Mouse (Mus musculus) kidney, postnatal 25 days (tissue): ENCODE data around the gene Plcd4.
"Not testable (repeated sequence)": the region's sequence is repeated elsewhere in the genome, so short reads cannot be mapped to it uniquely, and the experiment has no call there.

Experiments used
- DNase-seq, 2 experiments: peaks; one replicate each; pipeline ENCODE4 v3.0.0; 2021; ENCODE audit warnings: mixed read lengths in 2 of 2

Plcd4 gene

GRCm38 (mm10) chr1:74542451-74542961, at the start of gene Plcd4:
Plcd4 (plus strand) TSS chr1:74542888.
- DNase-seq: peak; percentile 20 to 66

- DNase-seq: no peak
These were observed 41.6 kb upstream of the Plcd4 start for GRCm38 (mm10) chr1:74501106-74501505.

GRCm38 (mm10) chr1:74505393-74505720, 37.3 kb upstream of the Plcd4 start:
- DNase-seq: no peak

DNA sequence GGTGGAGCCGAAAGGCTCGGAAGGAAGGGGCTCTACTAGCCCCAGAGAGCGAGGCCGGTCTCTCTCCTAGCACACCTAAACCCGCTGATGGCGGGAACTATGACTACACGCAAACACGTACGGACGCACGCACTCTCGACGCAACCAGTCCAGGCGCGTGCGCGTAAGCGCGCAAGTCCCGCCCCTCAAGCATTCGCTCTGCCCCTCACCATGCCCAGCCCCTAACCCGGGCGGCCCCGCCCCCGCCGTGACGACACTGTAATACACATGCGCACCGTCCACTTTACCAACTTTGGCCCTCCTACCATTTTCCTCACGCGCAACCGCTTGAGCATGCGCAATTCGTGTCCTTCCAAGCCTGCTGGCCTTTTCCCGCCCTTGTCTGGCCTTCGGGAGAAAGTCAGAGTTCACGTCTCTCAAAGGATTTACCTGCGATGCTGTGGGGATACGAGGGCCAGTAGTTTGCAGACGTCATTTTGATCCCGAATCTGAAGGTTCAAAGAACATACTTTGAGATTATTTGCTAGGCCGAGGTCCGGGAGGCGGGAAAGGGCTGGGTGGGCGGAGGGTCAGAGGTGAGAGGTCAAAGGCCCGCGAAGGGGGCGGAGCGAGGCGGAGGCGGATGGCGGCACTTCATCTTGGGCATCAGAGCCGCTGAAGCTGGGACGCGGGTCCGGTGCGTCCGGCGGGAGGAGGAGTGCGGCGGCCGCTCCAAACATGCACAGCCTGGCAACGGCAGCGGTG, 36.8 kb upstream of the Plcd4 start, which contains the start of gene Cnot9:
Gene Cnot9 (plus strand): TSS at position 338 of the 744 bp plus-strand sequence.
- DNase-seq: peak; percentile 100

DNA sequence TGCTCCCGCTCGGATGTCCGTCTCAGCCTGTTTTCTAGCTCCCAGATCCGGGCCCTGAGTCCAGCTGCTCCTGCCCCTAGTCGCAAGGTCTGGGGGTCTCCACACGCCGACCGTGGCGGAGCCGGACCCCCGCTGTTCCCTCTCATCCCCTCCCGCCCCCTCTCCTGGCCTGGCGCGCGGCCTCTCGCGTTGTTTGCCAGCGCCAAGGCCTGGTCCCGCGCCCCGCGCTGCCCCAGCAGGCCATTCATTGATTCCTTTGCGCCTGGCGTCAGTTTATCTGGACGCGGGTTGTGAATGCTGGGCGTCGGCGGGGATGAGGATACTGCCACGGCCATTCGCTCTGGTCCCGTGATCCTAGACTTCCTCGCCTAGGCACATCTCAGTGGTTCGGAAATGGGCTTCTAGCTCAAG, 36.2 kb upstream of the Plcd4 start:
- peak; percentile 20 to 71 for DNase-seq

GRCm38 (mm10) chr1:74507780-74508179, 34.9 kb upstream of the Plcd4 start:
- no peak for DNase-seq

- no peak for DNase-seq
These were observed 31.4 kb upstream of the Plcd4 start for GRCm38 (mm10) chr1:74511306-74511705.

DNA sequence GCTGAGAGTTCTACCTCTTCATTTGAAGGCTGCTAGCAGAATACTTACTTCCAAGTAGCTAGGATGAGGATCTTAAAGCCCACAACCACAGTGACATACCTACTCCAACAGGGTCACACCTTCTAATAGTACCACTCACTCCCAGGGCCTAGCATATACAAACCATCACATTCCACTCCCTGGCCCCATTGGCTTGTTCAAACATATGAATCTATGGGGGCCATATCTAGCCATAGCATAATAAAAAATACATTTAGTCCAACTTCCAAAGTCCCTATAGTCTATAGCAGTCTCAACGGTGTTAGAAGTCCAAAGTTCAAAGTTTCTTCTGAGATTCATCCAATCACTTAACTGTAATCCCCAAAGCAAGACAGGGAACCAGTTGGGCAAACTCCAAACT, 29.7 kb upstream of the Plcd4 start:
- DNase-seq: not testable (repeated sequence)

- DNase-seq: no peak
These were observed 22.8 kb upstream of the Plcd4 start for GRCm38 (mm10) chr1:74519875-74520274.

DNA sequence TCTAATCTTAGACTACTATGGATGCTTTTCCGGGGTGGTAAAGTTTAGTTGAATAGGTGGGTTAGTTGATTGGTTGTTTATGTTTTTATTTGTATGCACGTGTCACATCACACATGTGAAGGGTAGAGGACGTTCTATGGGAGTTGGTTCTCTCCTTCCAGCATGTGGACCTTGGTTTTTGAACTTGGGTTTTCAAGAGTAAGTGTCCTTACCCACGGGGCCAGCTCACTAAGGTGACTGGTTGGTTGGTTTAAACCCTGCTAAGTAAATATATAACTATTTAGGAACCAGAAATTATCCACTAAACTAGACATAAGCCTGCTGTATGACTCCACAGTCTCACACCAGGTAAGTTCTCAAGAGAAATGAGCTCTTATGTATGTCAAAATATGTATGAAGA, 17.9 kb upstream of the Plcd4 start:
- DNase-seq: peak in 1 of 2 experiments; percentile 51

DNA sequence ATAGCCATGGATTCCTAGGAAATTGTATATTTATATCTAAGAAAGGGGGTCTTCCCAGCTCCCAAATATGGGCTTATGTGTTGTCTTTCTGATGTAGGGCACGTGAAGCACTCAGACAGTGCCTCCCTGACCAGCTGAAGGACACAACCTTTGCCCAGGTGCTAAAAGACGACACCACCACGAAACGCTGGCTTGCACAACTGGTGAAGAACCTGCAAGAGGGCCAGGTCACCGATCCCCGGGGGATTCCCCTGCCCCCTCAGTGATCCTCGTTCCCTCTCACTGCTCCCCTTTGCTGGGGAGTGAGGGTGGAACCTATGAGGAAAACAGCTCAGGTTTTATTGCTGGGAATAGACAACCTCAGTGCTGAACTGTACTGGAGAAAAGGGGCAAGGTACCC, 14.1 kb upstream of the Plcd4 start:
- DNase-seq: peak; percentile 23 to 72

DNA sequence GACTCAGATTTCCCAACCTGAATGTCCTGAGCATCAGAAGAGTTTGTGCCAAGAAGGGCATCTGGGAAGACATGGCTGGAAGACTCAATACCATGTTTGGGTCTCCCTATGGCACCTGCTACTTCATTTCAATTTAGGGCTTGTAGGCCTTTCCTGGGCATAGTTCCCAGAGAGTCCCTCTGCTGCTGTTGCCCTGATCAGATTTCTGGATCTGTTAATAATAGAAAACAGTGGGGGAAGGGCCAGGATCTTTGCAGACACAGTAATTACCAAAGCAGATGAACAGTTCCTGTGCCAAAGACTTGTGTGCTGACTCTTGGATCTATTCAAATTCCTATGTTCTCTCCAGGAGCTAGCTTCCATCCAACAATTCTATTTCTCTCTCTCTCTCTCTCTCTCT, 4.0 kb upstream of the Plcd4 start:
- DNase-seq: no peak

DNA sequence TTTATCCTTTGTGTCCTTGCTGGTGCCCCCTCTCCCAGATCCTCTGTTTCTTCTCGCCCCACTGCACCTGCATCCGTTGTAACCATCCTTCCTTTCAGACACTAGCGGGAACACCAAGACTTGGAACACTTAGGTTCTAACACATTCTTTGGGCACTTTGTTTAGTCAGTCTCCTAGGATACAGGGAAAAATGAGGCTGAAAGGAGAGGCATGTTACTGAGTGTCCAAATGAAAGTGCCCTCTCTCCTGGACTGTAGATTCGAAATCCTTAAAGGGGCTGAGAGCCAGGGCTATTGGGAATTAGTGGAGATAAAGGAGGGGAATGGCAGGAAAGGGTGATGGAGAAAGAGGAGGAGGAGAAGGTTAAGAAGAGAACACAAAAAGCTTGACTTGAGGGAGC, 1.5 kb downstream of the Plcd4 start, which contains the start of gene Usp37:
Gene Usp37 (minus strand): TSS at position 101 of the 400 bp plus-strand sequence.
- no peak for DNase-seq

DNA sequence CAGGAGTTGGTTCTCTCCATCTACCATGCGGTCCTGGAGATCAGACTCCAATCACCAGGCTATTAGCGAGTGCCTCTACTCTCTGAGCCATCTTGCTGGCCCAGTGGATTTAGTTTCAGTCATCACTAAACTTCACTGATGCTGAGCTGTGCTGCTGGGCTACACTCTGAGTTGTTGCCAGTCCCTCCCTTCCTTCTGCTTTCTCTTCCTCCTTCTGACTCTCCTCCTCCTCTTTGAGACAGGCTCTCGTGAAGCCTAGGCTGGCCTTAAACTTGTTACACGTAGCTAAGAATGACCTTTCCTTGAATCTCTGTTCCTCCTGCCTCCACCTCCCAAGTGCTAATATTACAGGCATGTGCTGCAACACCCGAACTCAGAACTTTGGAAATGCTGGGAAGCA, 16.4 kb downstream of the Plcd4 start:
- DNase-seq: no peak

DNA sequence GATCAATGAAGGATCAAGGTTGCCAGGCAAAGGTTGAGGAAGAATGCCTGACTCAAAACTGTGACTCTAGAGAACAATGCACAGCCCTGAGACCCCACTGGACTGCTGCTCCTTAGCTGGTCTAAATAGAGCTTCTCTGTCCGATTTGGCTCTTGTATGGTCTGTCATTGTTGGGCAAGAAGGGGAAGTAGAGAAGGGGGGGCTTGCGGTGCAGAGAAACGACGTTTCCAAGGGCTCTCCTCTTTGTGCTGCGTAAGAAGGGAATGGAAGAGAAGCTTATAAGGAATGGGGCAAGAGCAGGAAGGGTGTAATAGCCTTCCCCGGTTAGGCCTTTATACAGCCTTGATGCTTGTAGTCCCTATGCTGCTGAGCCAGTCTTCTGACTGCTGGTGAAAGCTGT, 23.1 kb downstream of the Plcd4 start:
- DNase-seq: no peak

- no peak for DNase-seq
These were observed 27.3 kb downstream of the Plcd4 start for GRCm38 (mm10) chr1:74569739-74570719.

GRCm38 (mm10) chr1:74582621-74583020, 39.9 kb downstream of the Plcd4 start:
- no peak for DNase-seq

DNA sequence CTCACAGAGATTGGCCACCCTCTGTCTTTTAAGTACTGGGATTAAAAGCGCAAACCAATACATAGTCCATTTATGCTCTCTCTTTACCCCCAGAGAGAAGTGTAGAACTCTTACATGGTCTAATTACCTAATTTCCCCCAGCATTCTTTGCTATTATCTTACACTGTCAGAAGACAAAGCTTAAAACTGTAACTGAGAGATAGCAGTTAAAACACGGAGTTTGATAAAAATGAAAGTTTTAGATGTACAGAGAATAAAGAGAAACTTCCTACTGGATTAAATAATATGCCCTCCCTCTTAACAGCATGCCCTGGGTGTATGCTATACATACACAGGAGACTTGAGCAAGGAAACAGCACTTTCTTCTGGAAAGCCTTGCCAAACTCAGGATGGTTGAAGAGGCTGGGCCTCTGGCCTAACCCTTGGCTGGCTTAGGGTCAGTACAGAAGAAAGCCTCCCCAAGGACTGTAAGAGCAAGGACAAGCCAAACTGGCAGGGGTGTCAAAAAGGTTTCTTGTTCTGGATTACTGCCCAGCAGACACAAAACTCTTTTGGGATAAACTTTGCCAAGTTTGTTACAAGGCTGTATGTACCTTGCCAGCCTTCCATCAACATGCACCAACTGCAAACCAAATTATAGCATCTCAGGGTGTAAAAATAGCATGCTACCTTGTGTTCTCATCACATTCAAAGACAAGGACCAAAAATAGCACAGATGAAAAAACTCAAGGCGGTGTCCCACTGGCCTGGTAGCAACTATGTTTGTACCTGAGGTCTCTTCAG, 42.1 kb downstream of the Plcd4 start:
- no peak for DNase-seq

- no peak for DNase-seq
These were observed 44.6 kb downstream of the Plcd4 start for GRCm38 (mm10) chr1:74587233-74587772.

DNA sequence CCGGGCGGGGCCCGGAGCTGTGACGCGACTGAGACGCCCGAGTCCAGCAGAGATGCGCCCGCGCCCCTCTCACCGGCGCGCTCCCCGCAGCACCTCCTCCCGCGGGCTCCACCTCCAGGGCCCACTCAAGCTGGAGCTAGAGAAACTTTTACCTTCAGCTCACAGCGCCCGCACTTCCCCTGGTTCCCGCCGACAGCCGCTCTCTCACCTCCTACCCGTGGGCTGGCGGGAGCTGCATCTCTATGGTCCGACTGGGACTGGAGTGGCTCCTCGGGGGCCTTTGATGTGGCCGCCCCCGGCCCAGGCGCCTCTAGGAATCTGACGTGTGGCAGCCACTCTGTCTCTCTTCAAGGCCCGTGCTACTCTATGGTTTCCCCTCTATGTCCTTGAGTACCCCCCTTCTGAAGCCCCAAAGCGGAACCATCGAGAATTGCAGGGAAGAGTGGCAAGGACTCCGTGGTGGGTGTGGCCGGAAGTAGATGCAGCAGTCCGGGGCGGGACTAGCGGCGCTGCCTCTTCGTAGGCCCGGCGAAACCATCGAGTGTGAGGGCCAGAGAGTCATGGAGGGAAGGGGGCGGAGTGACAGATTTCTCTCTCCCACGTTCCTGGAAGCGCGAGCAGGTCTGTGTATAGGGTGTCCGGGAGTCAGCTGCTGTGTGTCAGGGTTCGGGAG, 45.2 kb downstream of the Plcd4 start, which contains the start of the genes Zfp142 and Bcs1l:
Gene Zfp142 (minus strand): TSS at position 474 of the 673 bp plus-strand sequence.
Gene Bcs1l (plus strand): TSS at position 517 of the 673 bp plus-strand sequence.
- DNase-seq: peak; percentile 99

- no peak for DNase-seq
These were observed 51.7 kb downstream of the Plcd4 start for GRCm38 (mm10) chr1:74594434-74594833.
